Mouse (Mus musculus) embryonic fibroblast, embryonic 13.5 days (primary cell): ENCODE data around the gene Tmem164.

Experiments used
- CTCF ChIP-seq: IDR thresholded peaks from 2 replicates; pipeline ENCODE4 v1.5.1; 2011; ENCODE audit warnings: mild to moderate bottlenecking, control low read depth, low read length, moderate library complexity, borderline replicate concordance; ENCODE audit not compliant: insufficient read depth
- POLR2A ChIP-seq: IDR thresholded peaks from 2 replicates; pipeline ENCODE4 v1.6.1; 2011; ENCODE audit warnings: low read depth, mild to moderate bottlenecking, control low read depth, low read length, moderate library complexity

GRCm38 (mm10) chrX:142718759-142719158 lies 37.6 kb downstream of the Tmem164 start:
- TF ChIP-seq CTCF: no peak
- no peak for TF ChIP-seq POLR2A
